Mouse (Mus musculus) gastrocnemius, postnatal 36 days (tissue): Measurements from ENCODE around the gene B430218F22Rik. TPM values are rescaled to one million over a fixed set of nuclear protein-coding genes. Genes with fewer than 3 reads are reported as not detected.
"Not testable (repeated sequence)": the region's sequence is repeated elsewhere in the genome, so short reads cannot be mapped to it uniquely, and the experiment has no call there.

Experiments used
- DNase-seq, 2 experiments: peaks; one replicate each; pipeline ENCODE4 v3.0.0; 2022
- intact Hi-C: fragments of 180-260 bp; cut with DNase I; formaldehyde crosslinking; loops from one replicate; pipeline ENCODE4 v1.15.1; 2025
- long read RNA-seq, 2 experiments: library from polyadenylated mRNA; stranded (forward); transcript quantifications; one replicate each; pipeline ENCODE4 v2.0.0; 2021
- total RNA-seq, 2 experiments: library from RNA; stranded (reverse); gene quantifications; 2 replicates each; pipeline ENCODE4 v1.2.3; 2021

B430218F22Rik gene
- total RNA-seq, result not detected
- long read RNA-seq, experiment 1, result 0 reads
- long read RNA-seq, experiment 2, result 0 reads

DNA sequence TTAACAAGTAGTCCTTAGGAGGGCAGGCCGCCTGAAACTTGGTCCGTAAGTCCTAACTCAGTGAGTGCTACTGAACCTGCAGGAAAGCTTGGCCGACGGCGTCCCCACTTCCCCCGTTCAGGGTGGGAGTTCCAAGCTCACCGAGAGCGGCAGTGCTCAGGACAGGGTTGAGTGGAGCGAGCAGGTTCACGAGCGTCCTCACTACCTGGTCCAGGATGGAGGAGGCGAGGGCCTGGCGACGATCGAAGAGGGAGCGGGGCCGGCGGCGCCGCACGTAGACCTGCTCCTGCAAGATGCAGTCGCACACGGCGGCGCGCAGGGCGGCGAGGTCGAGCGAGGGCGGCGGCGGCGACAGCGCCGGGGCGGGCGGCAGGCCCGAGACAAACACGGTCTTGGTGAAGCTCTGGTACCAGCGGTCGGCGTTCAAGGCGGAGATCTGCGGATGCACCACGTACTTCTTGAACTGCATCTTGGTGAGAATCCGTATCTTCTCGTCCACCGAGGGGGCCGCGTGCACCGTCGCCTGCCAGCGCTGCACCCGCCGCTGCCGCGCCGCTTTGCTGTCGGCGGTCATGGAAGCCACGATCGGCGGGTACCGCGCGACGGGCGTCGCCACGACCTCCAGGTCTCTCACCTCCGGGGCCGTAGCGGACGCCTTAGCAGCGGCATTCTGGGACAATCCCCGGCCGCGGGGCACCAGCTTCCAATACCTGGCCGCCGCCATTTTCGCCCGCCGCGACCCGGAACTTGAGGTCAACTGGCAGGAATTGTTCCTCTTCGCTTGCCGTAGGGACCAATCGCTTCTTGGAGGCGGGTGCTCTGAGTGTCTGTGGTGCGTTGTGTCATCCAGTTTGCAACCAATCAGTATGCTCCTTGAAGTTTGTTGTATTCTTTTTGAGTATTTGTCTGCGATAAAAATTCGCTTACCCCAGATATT, at the start of gene B430218F22Rik, which contains the start of gene Mrps30:
Gene B430218F22Rik (plus strand): TSS at position 120 of the 937 bp plus-strand sequence.
Gene Mrps30 (minus strand): TSS at position 742 of the 937 bp plus-strand sequence.
- intact Hi-C loops, result no loop called here
- DNase-seq, result peak; percentile 83 to 92

DNA sequence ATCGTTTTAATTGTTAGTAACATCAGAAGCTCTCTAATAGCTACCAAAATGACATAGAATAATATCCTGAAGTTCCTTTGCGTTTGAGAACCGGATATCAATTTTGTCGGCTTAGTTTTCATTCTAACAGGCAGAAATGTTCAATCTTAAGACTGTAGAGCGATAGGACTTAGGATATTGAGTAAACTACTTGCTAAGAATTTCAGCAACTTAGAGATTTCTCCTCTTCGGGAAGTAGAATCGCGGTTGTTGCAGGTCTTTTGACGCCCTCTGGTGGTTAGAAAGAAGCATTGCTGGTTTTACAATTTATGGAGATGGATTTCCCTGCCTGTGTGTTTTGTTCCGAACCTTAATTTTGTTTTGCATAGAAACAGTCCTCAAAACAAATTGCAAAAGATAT, 36.2 kb upstream of the B430218F22Rik start:
- intact Hi-C loops, result no loop called here
- DNase-seq, result no peak

DNA sequence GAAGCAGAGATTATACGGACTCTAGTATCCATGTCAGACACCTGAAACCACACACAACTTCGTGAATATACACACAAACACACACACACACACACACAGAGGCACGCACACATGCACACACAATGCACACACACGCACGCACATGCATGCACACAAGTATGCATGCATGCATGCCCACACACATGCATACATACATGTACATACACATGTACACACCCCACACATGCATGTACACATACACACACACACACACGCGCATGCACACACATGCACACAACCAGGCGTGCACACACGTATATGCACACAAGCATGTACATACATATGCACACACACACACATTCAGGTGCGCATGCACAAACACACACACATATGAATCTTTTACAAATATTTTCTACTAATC, 35.6 kb upstream of the B430218F22Rik start:
- intact Hi-C loops, result no loop called here
- DNase-seq, result no peak

DNA sequence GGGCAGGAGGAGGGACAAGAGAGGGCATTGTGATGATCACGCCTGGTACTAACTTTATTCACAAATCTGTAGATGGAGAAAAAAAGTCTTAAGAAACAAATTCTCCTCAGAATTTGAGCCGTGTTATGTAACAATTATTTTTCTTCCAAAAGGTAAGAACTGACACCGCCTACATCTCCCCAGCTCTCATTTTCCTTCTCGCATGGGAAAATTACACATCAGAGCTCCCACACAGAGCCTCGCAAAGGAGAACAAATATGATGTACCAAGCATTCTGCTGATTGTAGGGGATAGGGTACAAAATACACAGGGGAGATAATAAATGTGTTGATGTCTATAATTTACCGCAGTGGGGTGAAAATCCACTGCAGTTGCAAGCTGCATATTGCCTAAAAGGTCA, 23.1 kb upstream of the B430218F22Rik start:
- no peak for DNase-seq
- intact Hi-C loops, result no loop called here

DNA sequence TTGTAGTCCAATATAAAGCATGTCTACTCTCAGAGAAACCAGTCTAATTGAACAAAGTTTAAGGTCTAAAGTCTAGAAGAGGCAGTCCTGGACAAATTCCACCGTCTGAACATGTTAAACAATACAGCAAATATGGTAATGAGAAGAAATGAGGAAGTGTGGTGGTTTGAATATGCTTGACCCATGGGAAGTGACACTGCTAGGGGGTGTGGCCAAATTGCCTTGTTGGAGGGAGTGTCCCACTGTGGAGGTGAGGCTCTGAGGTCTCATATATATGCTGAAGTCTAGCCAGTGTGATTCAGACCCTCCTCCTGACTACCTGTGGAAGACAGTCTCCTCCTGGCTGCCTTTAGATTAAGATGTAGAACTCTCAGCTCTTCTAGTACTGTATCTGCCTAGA, 20.7 kb upstream of the B430218F22Rik start:
- DNase-seq, result no peak
- intact Hi-C loops, result no loop called here

DNA sequence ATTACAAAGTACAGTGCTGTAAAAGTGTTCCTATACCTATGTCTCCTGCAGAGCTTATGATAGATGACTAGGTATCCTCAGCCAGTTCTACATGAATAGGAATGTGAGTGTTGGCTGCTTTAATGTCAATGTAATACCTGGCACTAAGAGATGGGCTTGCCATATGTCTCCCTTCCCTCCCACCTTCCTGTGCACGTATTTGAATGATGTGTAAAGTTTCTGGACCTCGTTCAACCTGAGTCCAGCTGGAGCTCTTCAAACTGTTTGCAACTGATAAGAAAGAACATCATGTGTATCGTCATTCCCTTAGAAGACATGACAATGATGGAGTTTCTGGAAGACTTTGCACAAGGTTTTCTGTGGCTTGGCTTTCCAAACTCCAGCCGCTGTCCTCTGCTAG, 13.6 kb upstream of the B430218F22Rik start:
- intact Hi-C loops, result no loop called here

DNA sequence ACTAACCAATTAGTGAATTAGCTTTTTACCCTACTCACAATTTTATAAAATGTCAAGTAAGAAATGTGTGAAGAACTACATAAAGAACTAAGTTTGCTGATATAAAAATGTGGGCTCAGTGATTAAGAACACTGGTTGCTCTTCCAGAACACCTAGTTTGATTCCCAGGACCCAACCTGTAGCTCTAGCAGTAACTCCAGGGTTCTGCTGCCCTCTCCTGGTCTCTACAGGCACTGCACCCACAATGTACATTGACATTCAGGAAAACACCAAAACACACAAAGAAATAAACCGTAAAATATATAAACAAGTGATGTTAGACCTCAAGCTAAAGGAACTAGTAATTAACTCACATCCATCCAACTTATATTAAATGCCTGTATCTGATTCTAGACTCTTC, 7.3 kb upstream of the B430218F22Rik start:
- DNase-seq, result peak in 1 of 2 experiments; percentile 19
- intact Hi-C loops, result no loop called here

More for the DNA sequence above, 13.6 kb upstream of the B430218F22Rik start:
- DNase-seq, result no peak

DNA sequence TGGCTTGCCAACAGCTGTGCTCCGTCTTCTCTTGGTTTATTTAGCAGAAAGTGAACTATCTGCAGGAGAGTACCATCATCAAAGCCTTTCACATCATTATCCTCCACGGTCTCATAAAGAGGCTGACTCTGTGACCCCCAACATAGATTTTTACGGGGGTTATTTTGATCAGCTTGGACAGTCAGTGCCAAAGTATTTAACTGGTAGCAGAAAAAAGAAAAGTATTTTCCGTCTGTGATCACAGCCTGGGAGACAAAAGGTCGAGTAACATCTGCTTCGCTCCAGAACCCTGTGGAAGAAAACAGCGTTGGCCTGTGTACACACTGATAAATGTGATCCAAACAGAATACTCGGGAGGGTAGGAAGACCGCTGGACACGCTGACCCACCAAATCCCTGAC, 6.0 kb upstream of the B430218F22Rik start:
- no peak for DNase-seq
- intact Hi-C loops, result no loop called here

DNA sequence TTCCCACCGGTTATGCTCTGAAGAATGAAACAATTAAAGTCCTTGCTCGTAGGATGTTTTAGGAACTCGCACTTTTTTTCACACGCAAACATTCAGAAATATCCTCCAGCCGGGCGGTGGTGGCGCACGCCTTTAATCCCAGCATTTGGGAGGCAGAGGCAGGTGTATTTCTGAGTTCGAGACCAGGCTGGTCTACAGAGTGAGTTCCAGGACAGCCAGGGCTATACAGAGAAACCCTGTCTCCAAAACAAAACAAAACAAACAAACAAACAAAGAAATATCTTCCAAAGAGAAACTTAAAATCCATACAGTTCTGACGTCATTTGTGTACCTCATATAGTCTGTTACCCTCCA, 995 bp downstream of the B430218F22Rik start:
- intact Hi-C loops, DNase-seq: not testable (repeated sequence)

DNA sequence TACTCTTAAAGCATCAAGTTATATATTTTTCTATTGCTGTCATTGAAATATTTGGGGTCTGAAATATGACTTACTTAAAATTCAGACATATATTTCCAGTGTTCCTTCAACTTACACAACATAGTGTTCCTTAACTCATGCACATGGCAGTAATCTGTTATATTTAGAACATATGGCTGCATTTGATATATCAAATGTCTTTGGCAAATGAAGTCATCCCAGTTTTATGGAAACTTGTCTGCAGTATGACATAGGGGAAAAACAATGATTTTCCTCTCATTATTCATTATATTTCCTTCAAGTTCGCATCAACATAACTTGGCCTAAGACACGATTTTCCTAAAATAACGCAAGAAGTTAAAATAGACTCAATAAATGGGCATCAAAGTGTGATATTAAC, 9.4 kb downstream of the B430218F22Rik start:
- no peak for DNase-seq
- intact Hi-C loops, result no loop called here

DNA sequence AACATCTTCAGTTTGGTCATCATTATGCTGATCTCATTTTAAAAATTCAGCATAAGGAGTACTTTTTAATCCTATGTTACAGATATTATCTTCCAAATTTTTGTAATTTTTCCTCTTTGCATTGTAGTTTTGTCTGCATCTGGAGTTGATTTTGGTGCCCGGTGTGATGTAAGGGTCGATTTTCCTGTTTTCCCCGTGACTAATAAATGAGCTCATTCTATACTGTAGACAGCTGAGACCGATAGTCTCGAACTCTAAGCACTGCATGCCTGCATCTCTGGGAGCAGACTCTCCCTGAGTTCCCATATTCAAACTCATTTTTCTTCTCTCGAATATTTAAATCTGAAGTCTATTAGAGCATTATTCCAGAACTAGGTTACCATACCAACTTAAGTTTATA, 13.9 kb downstream of the B430218F22Rik start:
- intact Hi-C loops, result loop anchor here (10.0 kb wide), 1 partner anchor 974 kb away; no protein-coding TSS in a partner anchor
- DNase-seq, result no peak

DNA sequence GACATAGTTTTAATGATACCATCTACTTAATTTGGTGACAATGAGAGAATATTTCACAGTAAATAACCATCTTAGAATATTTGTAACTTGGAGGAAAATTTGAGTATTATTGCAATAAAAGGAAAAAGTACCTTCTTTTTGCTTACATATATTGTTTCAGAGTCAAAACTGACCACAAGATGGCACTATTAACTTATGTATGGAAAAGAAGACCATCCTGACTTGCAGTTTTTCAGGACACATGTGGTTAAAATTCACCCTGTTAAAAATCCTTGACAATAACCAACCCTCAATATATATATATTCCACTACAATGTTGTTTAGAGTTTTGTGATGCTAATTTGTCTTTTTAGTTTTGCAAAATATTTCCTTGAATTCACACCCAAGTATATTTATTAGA, 17.1 kb downstream of the B430218F22Rik start:
- no peak for DNase-seq
- intact Hi-C loops, result loop anchor here (10.0 kb wide), 1 partner anchor 971 kb away; no protein-coding TSS in a partner anchor

DNA sequence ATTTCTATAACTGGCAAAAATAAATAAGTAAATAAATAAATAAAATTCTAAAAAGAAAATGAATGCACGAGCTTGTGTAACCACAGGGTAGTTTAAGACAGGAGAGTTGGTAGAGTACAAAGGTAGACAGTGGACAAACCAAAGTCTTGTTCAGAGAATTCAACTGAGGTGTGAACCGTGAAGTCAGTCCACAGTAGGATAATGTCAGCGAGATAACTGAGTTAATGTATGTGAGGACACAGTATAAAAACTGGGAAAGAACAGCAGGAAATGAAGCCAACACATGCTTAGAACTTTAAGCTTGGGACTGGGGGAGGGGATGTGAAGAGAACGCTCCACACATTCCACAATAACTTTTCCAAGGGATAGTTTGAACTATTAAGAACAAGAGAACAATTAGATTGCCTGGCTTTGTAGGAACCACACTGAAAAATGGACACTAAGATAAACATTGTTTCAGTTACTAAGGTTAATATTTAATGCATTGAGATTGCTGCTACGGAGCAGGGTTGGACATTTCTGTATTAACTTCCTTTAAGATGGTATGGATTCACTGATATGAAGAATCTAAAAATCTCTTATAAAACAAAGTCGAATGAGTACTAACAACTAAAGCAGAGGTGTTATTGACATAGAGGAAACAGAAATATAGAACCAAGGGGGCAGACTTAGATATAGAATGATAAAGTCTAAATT, 25.0 kb downstream of the B430218F22Rik start:
- no peak for DNase-seq
- intact Hi-C loops, result no loop called here

DNA sequence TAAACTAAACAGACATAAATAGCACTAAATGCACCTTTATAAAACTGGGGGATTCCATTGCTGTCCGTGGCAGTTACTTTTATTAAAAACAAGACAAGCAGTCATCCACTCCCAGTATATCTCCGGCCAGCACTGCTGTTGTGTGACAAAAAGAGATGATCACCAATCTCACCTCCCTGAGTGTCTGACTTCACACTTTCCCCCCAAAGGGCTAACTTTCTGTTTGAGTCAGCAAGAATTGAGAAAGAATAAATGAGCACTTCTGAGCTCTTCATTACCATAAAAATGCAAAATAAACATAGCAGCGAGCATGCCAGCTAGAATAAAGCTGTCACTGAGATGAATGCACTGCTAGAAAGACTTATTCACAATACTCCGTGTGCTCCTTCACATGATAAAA, 31.7 kb downstream of the B430218F22Rik start:
- intact Hi-C loops, result no loop called here

DNA sequence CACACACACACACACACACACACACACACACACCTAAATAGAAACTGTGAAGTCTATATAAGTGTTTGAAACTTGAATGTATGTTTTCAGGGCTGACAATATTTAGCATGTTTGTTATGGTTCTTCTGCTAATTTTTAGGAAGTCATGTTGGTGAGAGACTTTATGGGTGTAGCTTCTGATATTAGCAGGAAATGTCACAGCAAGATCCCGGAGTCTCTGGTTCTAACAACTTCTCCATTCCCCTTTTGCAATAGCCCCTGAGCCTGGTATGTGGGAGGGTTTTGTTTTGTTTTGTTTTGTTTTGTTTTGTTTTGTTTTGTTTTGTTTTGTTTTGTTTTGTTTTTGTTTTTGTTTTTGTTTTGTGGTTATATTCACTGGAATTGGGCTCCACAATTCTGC, 34.0 kb downstream of the B430218F22Rik start:
- intact Hi-C loops, result no loop called here
- no peak for DNase-seq

More for the DNA sequence above, 31.7 kb downstream of the B430218F22Rik start:
- DNase-seq, result no peak

DNA sequence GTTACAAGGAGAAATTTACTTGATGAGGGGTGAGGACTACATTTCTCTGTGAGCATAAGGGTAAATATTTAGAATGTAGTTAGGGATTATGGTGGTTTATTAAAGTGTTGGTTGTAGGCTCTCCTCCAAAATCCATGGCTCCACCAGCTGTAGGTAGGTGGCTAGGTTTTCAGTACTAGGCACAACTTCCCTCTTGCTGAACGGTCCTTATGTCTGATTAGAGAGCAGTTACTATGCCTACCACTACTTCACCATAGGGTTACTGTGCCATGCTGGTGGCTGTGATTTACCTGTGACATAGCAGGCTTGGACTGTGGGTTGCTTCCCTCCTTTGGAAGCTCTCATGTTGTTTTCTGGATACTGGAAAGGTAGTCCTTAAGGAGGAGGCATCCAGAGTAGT, 34.4 kb downstream of the B430218F22Rik start:
- DNase-seq, result no peak
- intact Hi-C loops, result no loop called here

Other genes with a start within 250 kb of the B430218F22Rik start
- 10 to 100 TPM; 14.4 to 17.5 TPM for gene Mrps30, start 622 bp downstream of the B430218F22Rik start, total RNA-seq